Mouse (Mus musculus): Measurements from ENCODE around the gene Gm45062. TPM values are rescaled to one million over a fixed set of nuclear protein-coding genes. Genes with fewer than 3 reads are reported as not detected.
"Not testable (repeated sequence)": the region's sequence is repeated elsewhere in the genome, so short reads cannot be mapped to it uniquely, and the experiment has no call there.

Gene Gm45062
- polyA plus RNA-seq, 1 experiment from 2014 or later = 20.5 TPM

- H3K27me3 ChIP-seq; H3K27ac ChIP-seq (replicated peaks); H3K36me3 ChIP-seq; H3K4me3 ChIP-seq; H3K4me1 ChIP-seq; H3K9me3 ChIP-seq; H3K4me2 ChIP-seq (replicated peaks); H3K9ac ChIP-seq (replicated peaks); ATAC-seq (ENCODE audit: low FRiP score, low read depth): not testable (repeated sequence)
- 89% methylated on average over 4 of the region's 4 CpGs for WGBS
These were observed 282.3 kb downstream of the Gm45062 start for GRCm38 (mm10) chr6:8541531-8541930.

- no peak for ATAC-seq (ENCODE audit: low FRiP score, low read depth)
- Histone ChIP-seq H3K27ac (replicated peaks) (no peak overlapping the region), H3K9ac (replicated peaks) (no peak overlapping the region), H3K9me3 (no peaks in the 10 kb centered on the region), H3K4me1 (no peaks in the 10 kb centered on the region), H3K36me3 (peaks cover 8% of the 10 kb centered on the region), H3K27me3 (no peaks in the 10 kb centered on the region), H3K4me2 (replicated peaks) (no peak overlapping the region), H3K4me3 (no peak overlapping the region)
- WGBS = 87% methylated on average over 5 of the region's 5 CpGs
These were observed 285.6 kb downstream of the Gm45062 start for GRCm38 (mm10) chr6:8544822-8545221.

GRCm38 (mm10) chr6:8545780-8546179 is 286.5 kb downstream of the Gm45062 start:
- H3K36me3 ChIP-seq = peaks cover 8% of the 10 kb centered on the region
- H3K4me2 ChIP-seq (replicated peaks) = no peak overlapping the region
- no peaks in the 10 kb centered on the region for H3K9me3 ChIP-seq
- no peak overlapping the region for H3K9ac ChIP-seq (replicated peaks)
- no peak overlapping the region for H3K27ac ChIP-seq (replicated peaks)
- no peaks in the 10 kb centered on the region for H3K4me1 ChIP-seq
- H3K4me3 ChIP-seq = no peak overlapping the region
- 97% methylated on average over 7 of the region's 7 CpGs for WGBS
- ATAC-seq (ENCODE audit: low FRiP score, low read depth) = no peak
- no peaks in the 10 kb centered on the region for H3K27me3 ChIP-seq

- H3K4me2 ChIP-seq (replicated peaks) = no peak overlapping the region
- 96% methylated on average over 2 of the region's 2 CpGs for WGBS
These were observed 291.9 kb downstream of the Gm45062 start for GRCm38 (mm10) chr6:8551155-8551554.

GRCm38 (mm10) chr6:8556849-8557571 is 297.8 kb downstream of the Gm45062 start:
- H3K9me3 ChIP-seq = no peaks in the 10 kb centered on the region
- 93% methylated on average over 5 of the region's 5 CpGs for WGBS

More at GRCm38 (mm10) chr6:8551155-8551554, 291.9 kb downstream of the Gm45062 start:
- H3K4me3 ChIP-seq = no peak overlapping the region
- no peak overlapping the region for H3K27ac ChIP-seq (replicated peaks)
- no peak for ATAC-seq (ENCODE audit: low FRiP score, low read depth)
- no peaks in the 10 kb centered on the region for H3K27me3 ChIP-seq
- no peaks in the 10 kb centered on the region for H3K4me1 ChIP-seq
- no peaks in the 10 kb centered on the region for H3K9me3 ChIP-seq
- H3K9ac ChIP-seq (replicated peaks) = no peak overlapping the region
- H3K36me3 ChIP-seq = peaks cover 12% of the 10 kb centered on the region

GRCm38 (mm10) chr6:8560682-8561081 is 301.4 kb downstream of the Gm45062 start:
- Histone ChIP-seq H3K27ac (replicated peaks) (no peak overlapping the region), H3K36me3 (peaks cover 9% of the 10 kb centered on the region; the same call in 1 of the 2 replicates), H3K9ac (replicated peaks) (no peak overlapping the region), H3K4me3 (no peak overlapping the region), H3K27me3 (no peaks in the 10 kb centered on the region), H3K4me1 (no peaks in the 10 kb centered on the region), H3K9me3 (no peaks in the 10 kb centered on the region), H3K4me2 (replicated peaks) (no peak overlapping the region)
- ATAC-seq (ENCODE audit: low FRiP score, low read depth) = no peak
- WGBS = 94% methylated on average over 2 of the region's 2 CpGs

More at GRCm38 (mm10) chr6:8556849-8557571, 297.8 kb downstream of the Gm45062 start:
- no peaks in the 10 kb centered on the region for H3K4me1 ChIP-seq
- no peak overlapping the region for H3K4me2 ChIP-seq (replicated peaks)
- no peak overlapping the region for H3K27ac ChIP-seq (replicated peaks)
- H3K27me3 ChIP-seq = no peaks in the 10 kb centered on the region
- no peak overlapping the region for H3K9ac ChIP-seq (replicated peaks)
- H3K4me3 ChIP-seq = no peak overlapping the region
- peaks cover 14% of the 10 kb centered on the region for H3K36me3 ChIP-seq
- ATAC-seq (ENCODE audit: low FRiP score, low read depth) = no peak

GRCm38 (mm10) chr6:8582377-8582776 is 323.1 kb downstream of the Gm45062 start:
- no peak overlapping the region for H3K4me2 ChIP-seq (replicated peaks)
- H3K36me3 ChIP-seq = no peaks in the 10 kb centered on the region
- no peaks in the 10 kb centered on the region for H3K4me1 ChIP-seq
- H3K9ac ChIP-seq (replicated peaks) = no peak overlapping the region
- H3K27ac ChIP-seq (replicated peaks) = no peak overlapping the region
- WGBS = 94% methylated on average over 9 of the region's 9 CpGs
- H3K4me3 ChIP-seq = no peak overlapping the region
- H3K27me3 ChIP-seq = no peaks in the 10 kb centered on the region
- no peaks in the 10 kb centered on the region for H3K9me3 ChIP-seq
- no peak for ATAC-seq (ENCODE audit: low FRiP score, low read depth)

GRCm38 (mm10) chr6:8583892-8584291 is 324.6 kb downstream of the Gm45062 start:
- no peak overlapping the region for H3K27ac ChIP-seq (replicated peaks)
- no peak overlapping the region for H3K4me3 ChIP-seq
- no peak for ATAC-seq (ENCODE audit: low FRiP score, low read depth)
- no peak overlapping the region for H3K9ac ChIP-seq (replicated peaks)
- no peaks in the 10 kb centered on the region for H3K9me3 ChIP-seq
- no peaks in the 10 kb centered on the region for H3K4me1 ChIP-seq
- WGBS = 94% methylated on average over 3 of the region's 3 CpGs
- H3K4me2 ChIP-seq (replicated peaks) = no peak overlapping the region
- no peaks in the 10 kb centered on the region for H3K27me3 ChIP-seq
- H3K36me3 ChIP-seq = no peaks in the 10 kb centered on the region

GRCm38 (mm10) chr6:8591665-8592064 is 332.4 kb downstream of the Gm45062 start:
- no peak for ATAC-seq (ENCODE audit: low FRiP score, low read depth)
- Histone ChIP-seq H3K27me3 (no peaks in the 10 kb centered on the region), H3K36me3 (peaks cover 4% of the 10 kb centered on the region; the same call in 1 of the 2 replicates), H3K4me3 (no peak overlapping the region), H3K9me3 (no peaks in the 10 kb centered on the region), H3K4me1 (no peaks in the 10 kb centered on the region), H3K27ac (replicated peaks) (no peak overlapping the region), H3K4me2 (replicated peaks) (no peak overlapping the region), H3K9ac (replicated peaks) (no peak overlapping the region)
- 86% methylated on average over 9 of the region's 9 CpGs for WGBS

- no peaks in the 10 kb centered on the region for H3K27me3 ChIP-seq
- H3K9me3 ChIP-seq = no peaks in the 10 kb centered on the region
- H3K4me1 ChIP-seq = no peaks in the 10 kb centered on the region
- no peak overlapping the region for H3K27ac ChIP-seq (replicated peaks)
- no peak overlapping the region for H3K9ac ChIP-seq (replicated peaks)
- no peak overlapping the region for H3K4me3 ChIP-seq
- ATAC-seq (ENCODE audit: low FRiP score, low read depth) = no peak
- H3K4me2 ChIP-seq (replicated peaks) = no peak overlapping the region
- H3K36me3 ChIP-seq = no peaks in the 10 kb centered on the region
- 81% methylated on average over 2 of the region's 2 CpGs for WGBS
These were observed 358.1 kb downstream of the Gm45062 start for GRCm38 (mm10) chr6:8617369-8617768.

- Histone ChIP-seq H3K4me3 (no peak overlapping the region), H3K27ac (replicated peaks) (no peak overlapping the region), H3K36me3 (no peaks in the 10 kb centered on the region), H3K9me3 (no peaks in the 10 kb centered on the region), H3K4me2 (replicated peaks) (no peak overlapping the region), H3K27me3 (no peaks in the 10 kb centered on the region), H3K4me1 (no peaks in the 10 kb centered on the region), H3K9ac (replicated peaks) (no peak overlapping the region)
- WGBS = 78% methylated on average over 4 of the region's 4 CpGs
- no peak for ATAC-seq (ENCODE audit: low FRiP score, low read depth)
These were observed 360.5 kb downstream of the Gm45062 start for GRCm38 (mm10) chr6:8619582-8620350.

GRCm38 (mm10) chr6:8623045-8623444 is 363.8 kb downstream of the Gm45062 start:
- ATAC-seq (ENCODE audit: low FRiP score, low read depth) = no peak
- Histone ChIP-seq H3K4me2 (replicated peaks) (no peak overlapping the region), H3K36me3 (no peaks in the 10 kb centered on the region), H3K4me3 (no peak overlapping the region), H3K27me3 (no peaks in the 10 kb centered on the region), H3K27ac (replicated peaks) (no peak overlapping the region), H3K9me3 (no peaks in the 10 kb centered on the region), H3K9ac (replicated peaks) (no peak overlapping the region), H3K4me1 (no peaks in the 10 kb centered on the region)
- 86% methylated on average over 3 of the region's 3 CpGs for WGBS
